Mouse (Mus musculus) stomach, postnatal 0 days (tissue): Measurements from ENCODE around the gene Serpinb1a. TPM values are rescaled to one million over a fixed set of nuclear protein-coding genes. Genes with fewer than 3 reads are reported as not detected.

Source experiments
- ATAC-seq: fragments of 200-750 bp; cut with Nextera tagmentation; 2 replicates; pipeline ENCODE4 v1.8.0; 2017; ENCODE audit not compliant: low FRiP score, low TSS enrichment
- DNase-seq: peaks from one replicate; pipeline ENCODE4 v3.0.0-alpha.2; 2016; ENCODE audit warnings: low spot score
- H3K27ac ChIP-seq: fragments of 300-500 bp; sonication (generic); replicated peaks from 2 replicates; pipeline ENCODE4 v1.5.1; 2014; ENCODE audit warnings: mild to moderate bottlenecking, control low read depth
- H3K27me3 ChIP-seq: fragments of 300-500 bp; sonication (generic); 2 replicates; pipeline ENCODE4 v1.6.1; 2014; ENCODE audit warnings: low read length; ENCODE audit not compliant: control insufficient read depth, insufficient read depth
- H3K36me3 ChIP-seq: fragments of 300-500 bp; sonication (generic); 2 replicates; pipeline ENCODE4 v1.6.1; 2014; ENCODE audit warnings: low read length, mixed read lengths; ENCODE audit not compliant: control insufficient read depth, insufficient read depth
- H3K4me1 ChIP-seq: fragments of 300-500 bp; sonication (generic); replicated peaks from 2 replicates; pipeline ENCODE4 v1.6.1; 2014; ENCODE audit warnings: antibody characterized with exemption; ENCODE audit not compliant: control insufficient read depth, insufficient read depth
- H3K4me2 ChIP-seq: fragments of 300-500 bp; sonication (generic); replicated peaks from 2 replicates; pipeline ENCODE4 v1.6.1; 2014; ENCODE audit warnings: low read depth, mild to moderate bottlenecking, control low read depth, moderate library complexity
- H3K4me3 ChIP-seq: fragments of 300-500 bp; sonication (generic); 2 replicates; pipeline ENCODE4 v1.5.1; 2014; ENCODE audit warnings: low read depth, low read length, control low read depth
- H3K9ac ChIP-seq: fragments of 300-500 bp; sonication (generic); 2 replicates; pipeline ENCODE4 v1.6.1; 2014; ENCODE audit warnings: mild to moderate bottlenecking, low read length, control low read depth, mixed read lengths
- H3K9me3 ChIP-seq: fragments of 300-500 bp; sonication (generic); 2 replicates; pipeline ENCODE4 v1.6.1; 2016; ENCODE audit warnings: low read length; ENCODE audit not compliant: control insufficient read depth
- CTCF ChIP-seq: IDR thresholded peaks from 2 replicates; pipeline ENCODE4 v1.5.1; 2016; ENCODE audit warnings: antibody characterized with exemption, low read depth, mild to moderate bottlenecking, moderate library complexity
- EP300 ChIP-seq: optimal IDR thresholded peaks from 2 replicates; pipeline ENCODE3; 2016; ENCODE audit warnings: antibody characterized with exemption
- WGBS: fragments of 180-500 bp; shearing (Covaris S2); extraction: QIAGEN DNeasy Blood & Tissue Kit; methylation state at CpG from one replicate; pipeline ENCODE4 v1.1.7; 2014; 5-methylcytosine and 5-hydroxymethylcytosine counted together
- polyA plus RNA-seq: library from polyadenylated mRNA; unstranded; fragments of >200 nt; fragmentation: Nextera tagmentation; extraction: Ambion mirVana; gene quantifications from 2 replicates; pipeline ENCODE4 v1.2.1, GENCODE M21; 2015

Serpinb1a gene
- polyA plus RNA-seq, 1 experiment from 2014 or later: 91.1 TPM

GRCm38 (mm10) chr13:32800859-32801258, 50.1 kb downstream of the Serpinb1a start:
- H3K4me2 ChIP-seq: peak overlapping the region; percentile 64
- peak; percentile 33 for DNase-seq
- H3K4me1 ChIP-seq: 0 out of 2 replicates have a peak, but pooled peaks cover 2% of the 10 kb centered on the region
- peak overlapping the region; percentile 79; the same call in 1 of the 2 replicates for H3K27ac ChIP-seq
- H3K36me3 ChIP-seq: no peaks in the 10 kb centered on the region
- TF ChIP-seq EP300 (no peak), CTCF (peak; percentile 58)
- no peaks in the 10 kb centered on the region for H3K9me3 ChIP-seq
- peak; percentile 22; the same call in 1 of the 2 replicates for ATAC-seq
- peak overlapping the region; percentile 57 for H3K9ac ChIP-seq
- H3K27me3 ChIP-seq: no peaks in the 10 kb centered on the region
- peak overlapping the region; percentile 80; the same call in 1 of the 2 replicates for H3K4me3 ChIP-seq

- Histone ChIP-seq H3K4me2 (no peak overlapping the region), H3K36me3 (no peaks in the 10 kb centered on the region), H3K4me1 (0 out of 2 replicates have a peak, but pooled peaks cover 2% of the 10 kb centered on the region), H3K9ac (no peak overlapping the region), H3K4me3 (no peak overlapping the region), H3K27me3 (no peaks in the 10 kb centered on the region), H3K9me3 (no peaks in the 10 kb centered on the region), H3K27ac (no peak overlapping the region)
- 56% methylated on average over 2 of the region's 2 CpGs for WGBS
- DNase-seq (no peak), ATAC-seq (no peak)
- peak; percentile 58 for TF ChIP-seq CTCF
- TF ChIP-seq EP300: no peak
Observed at GRCm38 (mm10) chr13:32799131-32799530, 51.9 kb downstream of the Serpinb1a start.

- H3K27me3 ChIP-seq: no peaks in the 10 kb centered on the region
- DNase-seq (no peak), ATAC-seq (no peak)
- H3K9ac ChIP-seq: no peak overlapping the region
- H3K27ac ChIP-seq: no peak overlapping the region
- H3K36me3 ChIP-seq: no peaks in the 10 kb centered on the region
- no peaks in the 10 kb centered on the region for H3K4me1 ChIP-seq
- H3K4me2 ChIP-seq: no peak overlapping the region
- no peak overlapping the region for H3K4me3 ChIP-seq
- no peaks in the 10 kb centered on the region for H3K9me3 ChIP-seq
- WGBS: 86% methylated on average over 1 of the region's 1 CpGs
- TF ChIP-seq CTCF (peak; percentile 46), EP300 (no peak)
Observed at GRCm38 (mm10) chr13:32797085-32797484, 53.9 kb downstream of the Serpinb1a start.

- ATAC-seq (no peak), DNase-seq (no peak)
- TF ChIP-seq EP300 (no peak), CTCF (no peak)
- Histone ChIP-seq H3K4me3 (no peak overlapping the region), H3K9me3 (no peaks in the 10 kb centered on the region), H3K27ac (no peak overlapping the region), H3K27me3 (no peaks in the 10 kb centered on the region), H3K36me3 (no peaks in the 10 kb centered on the region), H3K4me2 (no peak overlapping the region), H3K4me1 (no peaks in the 10 kb centered on the region), H3K9ac (no peak overlapping the region)
- WGBS: 84% methylated on average over 5 of the region's 5 CpGs
Observed at GRCm38 (mm10) chr13:32795166-32795565, 55.8 kb downstream of the Serpinb1a start.

GRCm38 (mm10) chr13:32794619-32795018, 56.4 kb downstream of the Serpinb1a start:
- H3K27me3 ChIP-seq: no peaks in the 10 kb centered on the region
- no peak overlapping the region for H3K9ac ChIP-seq
- no peak overlapping the region for H3K4me3 ChIP-seq
- H3K9me3 ChIP-seq: no peaks in the 10 kb centered on the region
- H3K4me2 ChIP-seq: no peak overlapping the region
- ATAC-seq: no peak
- TF ChIP-seq EP300 (no peak), CTCF (no peak)
- no peak overlapping the region for H3K27ac ChIP-seq
- DNase-seq: peak; percentile 17
- no peaks in the 10 kb centered on the region for H3K4me1 ChIP-seq
- H3K36me3 ChIP-seq: no peaks in the 10 kb centered on the region
- WGBS: 31% methylated on average over 2 of the region's 2 CpGs

Other genes starting within 250 kb of the Serpinb1a start
- gene Mylk4, start 67.2 kb downstream of the Serpinb1a start, polyA plus RNA-seq: 0.12 and 0.15 TPM in 2 replicates
- gene Wrnip1, start 49.1 kb downstream of the Serpinb1a start, polyA plus RNA-seq: 14.4 and 17.0 TPM in 2 replicates
- gene D930007J09Rik, start 48.3 kb downstream of the Serpinb1a start, polyA plus RNA-seq: not detected in 2 replicates
- 0.07 and 0.10 TPM in 2 replicates for gene Serpinb1c, start 47.0 kb upstream of the Serpinb1a start, polyA plus RNA-seq
- gene Serpinb6b, start 114.0 kb upstream of the Serpinb1a start, polyA plus RNA-seq: 7.7 and 9.5 TPM in 2 replicates
- gene Serpinb9, start 152.1 kb upstream of the Serpinb1a start, polyA plus RNA-seq: 5.5 and 6.3 TPM in 2 replicates
- gene Serpinb9b, start 176.2 kb upstream of the Serpinb1a start, polyA plus RNA-seq: 2.7 and 4.9 TPM in 2 replicates
- 1.3 and 2.0 TPM in 2 replicates for gene Serpinb1b, start 227.4 kb upstream of the Serpinb1a start, polyA plus RNA-seq